25 mouse cellular contexts compared by ENCODE assay signal in genomic region chr10:39472923-39473322, GRCm38 (mm10).
A peak's percentile ranks its signal among the peaks of the same experiment; 100 is the strongest.
DNase-seq lines count a peak whose midpoint lies in the region; ATAC-seq lines count a peak whose summit lies in the region.
"Had no signal": no experiment of that assay in that cellular context is flagged by ENCODE, and none has a peak within 500 bp of the region (broad histone marks: within the 10 kb centered on the region; RNA-seq: fewer than 3 reads in every experiment).

No protein-coding gene starts in this region.

- peaks cover 9% of the 10 kb centered on the region for H3K4me1 ChIP-seq in intestine, embryonic 16.5 days (ENCODE audit: control insufficient read depth, insufficient read depth, low read length)
- peaks cover 11% of the 10 kb centered on the region for H3K4me1 ChIP-seq in intestine, embryonic 15.5 days (replicated peaks)
- H3K4me1 ChIP-seq in stomach, embryonic 16.5 days (ENCODE audit: control insufficient read depth, insufficient read depth, low read length): peaks cover 21% of the 10 kb centered on the region

- peak; percentile 42; the same call in 1 of the 2 replicates for ATAC-seq in intestine, embryonic 16.5 days
- no peak for ATAC-seq in intestine, embryonic 15.5 days
- ATAC-seq in CD4-positive, CD25-positive, alpha-beta regulatory T cell, adult 4 months: peak; percentile 8
- peak; percentile 75; the same call in 1 of the 2 replicates for ATAC-seq in stomach, embryonic 16.5 days (ENCODE audit: insufficient read depth, low FRiP score)

- no peak overlapping the region for H3K4me3 ChIP-seq in intestine, embryonic 16.5 days (ENCODE audit: low read length)
- H3K4me3 ChIP-seq in intestine, embryonic 15.5 days (replicated peaks): no peak overlapping the region
- H3K4me3 ChIP-seq in stomach, embryonic 16.5 days (replicated peaks; ENCODE audit: low read length): no peak overlapping the region
- H3K4me3 ChIP-seq: heart, embryonic 12.5 days; hindbrain, embryonic 10.5 days; layer of hippocampus, adult 2 months; limb, embryonic 10.5 days; megakaryocyte, embryonic 14.5 days; neural tube, embryonic 12.5 days; stomach, embryonic 15.5 days had no signal

- H3K27me3 ChIP-seq in intestine, embryonic 16.5 days (replicated peaks; ENCODE audit: control insufficient read depth, insufficient read depth, low read length): no peaks in the 10 kb centered on the region
- no peaks in the 10 kb centered on the region for H3K27me3 ChIP-seq in intestine, embryonic 15.5 days (replicated peaks)
- no peaks in the 10 kb centered on the region for H3K27me3 ChIP-seq in stomach, embryonic 16.5 days (ENCODE audit: control insufficient read depth, insufficient read depth, low read length)
- H3K27me3 ChIP-seq: CH12.LX; heart, embryonic 12.5 days; megakaryocyte, embryonic 14.5 days; neural tube, embryonic 12.5 days; stomach, embryonic 15.5 days had no signal

- H3K27ac ChIP-seq in intestine, embryonic 16.5 days (ENCODE audit: low read length): no peak overlapping the region
- H3K27ac ChIP-seq in intestine, embryonic 15.5 days: no peak overlapping the region
- H3K27ac ChIP-seq in stomach, embryonic 16.5 days (ENCODE audit: low read length): no peak overlapping the region
- H3K27ac ChIP-seq: hindbrain, embryonic 10.5 days; limb, embryonic 10.5 days had no signal

- no peak overlapping the region for H3K4me2 ChIP-seq in intestine, embryonic 16.5 days (ENCODE audit: low read depth, low read length)
- H3K4me2 ChIP-seq in intestine, embryonic 15.5 days (replicated peaks): no peak overlapping the region
- H3K4me2 ChIP-seq in stomach, embryonic 16.5 days (ENCODE audit: low read depth, low read length): no peak overlapping the region
- H3K4me2 ChIP-seq: heart, embryonic 12.5 days; neural tube, embryonic 12.5 days; stomach, embryonic 15.5 days had no signal

- WGBS in intestine, embryonic 16.5 days: 71% methylated on average over 7 of the region's 7 CpGs
- 69% methylated on average over 7 of the region's 7 CpGs for WGBS in intestine, embryonic 15.5 days
- WGBS in stomach, embryonic 16.5 days: 55% methylated on average over 7 of the region's 7 CpGs

- no peaks in the 10 kb centered on the region for H3K9me3 ChIP-seq in intestine, embryonic 16.5 days (ENCODE audit: control insufficient read depth, low read length)
- H3K9me3 ChIP-seq in intestine, embryonic 15.5 days: no peaks in the 10 kb centered on the region
- H3K9me3 ChIP-seq in stomach, embryonic 16.5 days (replicated peaks; ENCODE audit: control insufficient read depth, low read length): no peaks in the 10 kb centered on the region
- H3K9me3 ChIP-seq: G1E; heart, embryonic 12.5 days; hindbrain, embryonic 10.5 days; limb, embryonic 10.5 days; megakaryocyte, embryonic 14.5 days; neural tube, embryonic 12.5 days; stomach, embryonic 15.5 days had no signal

- no peaks in the 10 kb centered on the region for H3K36me3 ChIP-seq in intestine, embryonic 16.5 days (ENCODE audit: control insufficient read depth, insufficient read depth, low read length)
- H3K36me3 ChIP-seq in intestine, embryonic 15.5 days: no peaks in the 10 kb centered on the region
- H3K36me3 ChIP-seq in stomach, embryonic 16.5 days (ENCODE audit: control insufficient read depth, insufficient read depth, low read length): no peaks in the 10 kb centered on the region
- H3K36me3 ChIP-seq: heart, embryonic 12.5 days; hindbrain, embryonic 10.5 days; limb, embryonic 10.5 days; neural tube, embryonic 12.5 days; stomach, embryonic 15.5 days had no signal

- H3K9ac ChIP-seq in intestine, embryonic 16.5 days (ENCODE audit: low read depth, low read length): no peak overlapping the region
- H3K9ac ChIP-seq in intestine, embryonic 15.5 days: no peak overlapping the region
- H3K9ac ChIP-seq in stomach, embryonic 16.5 days (ENCODE audit: low read length): no peak overlapping the region
- H3K9ac ChIP-seq: heart, embryonic 12.5 days; neural tube, embryonic 12.5 days; stomach, embryonic 15.5 days had no signal

- peak; percentile 43 to 51 for DNase-seq in cerebellum, postnatal 14 days
- DNase-seq in cerebellum, adult 11 months: no peak
- no peak for DNase-seq in right cerebral cortex, postnatal 4 days
- DNase-seq: gastrocnemius, postnatal 10 days; heart, postnatal 10 days; kidney, adult 8-10 months; liver; lung, postnatal 10 days; midbrain, embryonic 14.5 days; right cerebral cortex, adult 18-20 months; thymus, adult 2 months; thymus, postnatal 4 days had no signal

Comparison
In these comparisons a context has a peak if more than half of its experiments do, and no peak if none do; other contexts are left out.
1. DNase-seq: peak in cerebellum, postnatal 14 days (2 of 2); none in cerebellum, adult 11 months (single experiment) and right cerebral cortex, postnatal 4 days (single experiment).